Mouse (Mus musculus) adrenal gland, postnatal 4 days (tissue): Measurements from ENCODE around the gene Dpep2nb. TPM values are rescaled to one million over a fixed set of nuclear protein-coding genes. Genes with fewer than 3 reads are reported as not detected.
"Not testable (repeated sequence)": the region's sequence is repeated elsewhere in the genome, so short reads cannot be mapped to it uniquely, and the experiment has no call there.

Source experiments
- DNase-seq, 2 experiments: peaks; one replicate each; pipeline ENCODE4 v3.0.0; 2021 to 2022; ENCODE audit warnings: low spot score in 2 of 2, mixed read lengths in 2 of 2
- long read RNA-seq, 2 experiments: library from polyadenylated mRNA; stranded (forward); transcript quantifications; one replicate each; pipeline ENCODE4 v2.0.0; 2021
- total RNA-seq, 2 experiments: library from RNA; stranded (reverse); gene quantifications; 2 replicates each; pipeline ENCODE4 v1.2.3; 2021

Gene Dpep2nb
- total RNA-seq: not detected
- long read RNA-seq, experiment 1: 0 reads
- long read RNA-seq, experiment 2: 0 reads

GRCm38 (mm10) chr8:106005875-106006274 lies at the start of gene Dpep2nb:
TSS of gene Dpep2nb (minus strand) at chr8:106005975.
- no peak for DNase-seq

GRCm38 (mm10) chr8:106055038-106055437 lies 49.3 kb upstream of the Dpep2nb start:
- no peak for DNase-seq

GRCm38 (mm10) chr8:106054190-106054811 lies 48.5 kb upstream of the Dpep2nb start:
- no peak for DNase-seq

DNA sequence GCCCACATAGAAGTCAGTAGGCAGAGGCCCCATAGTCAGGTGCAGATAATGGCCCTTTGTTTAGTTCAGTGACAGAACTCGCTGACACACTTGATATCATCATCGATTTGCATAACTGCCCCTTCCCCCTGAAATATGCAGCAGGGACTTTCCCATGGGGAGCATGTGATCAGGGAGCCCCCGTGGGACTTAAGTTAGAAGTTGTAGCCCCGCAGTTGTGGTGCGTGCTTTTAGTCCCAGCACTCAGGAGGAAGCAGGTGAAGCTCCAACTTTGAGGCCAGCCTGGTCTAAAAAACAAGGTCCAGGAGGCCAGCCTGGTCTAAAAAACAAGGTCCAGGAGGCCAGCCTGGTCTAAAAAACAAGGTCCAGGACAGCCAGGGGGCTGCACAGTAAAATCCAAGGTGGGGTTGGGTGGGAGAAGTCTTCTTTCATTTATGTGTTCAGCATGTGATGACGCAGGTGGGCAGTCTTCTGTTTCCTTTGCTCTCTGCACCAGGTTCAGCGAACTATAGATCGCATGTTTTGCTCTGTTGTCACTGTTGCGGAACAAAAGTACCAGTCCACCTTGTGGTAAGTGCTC lies 46.8 kb upstream of the Dpep2nb start:
- DNase-seq: no peak

GRCm38 (mm10) chr8:106051068-106051467 lies 45.3 kb upstream of the Dpep2nb start:
- no peak for DNase-seq

DNA sequence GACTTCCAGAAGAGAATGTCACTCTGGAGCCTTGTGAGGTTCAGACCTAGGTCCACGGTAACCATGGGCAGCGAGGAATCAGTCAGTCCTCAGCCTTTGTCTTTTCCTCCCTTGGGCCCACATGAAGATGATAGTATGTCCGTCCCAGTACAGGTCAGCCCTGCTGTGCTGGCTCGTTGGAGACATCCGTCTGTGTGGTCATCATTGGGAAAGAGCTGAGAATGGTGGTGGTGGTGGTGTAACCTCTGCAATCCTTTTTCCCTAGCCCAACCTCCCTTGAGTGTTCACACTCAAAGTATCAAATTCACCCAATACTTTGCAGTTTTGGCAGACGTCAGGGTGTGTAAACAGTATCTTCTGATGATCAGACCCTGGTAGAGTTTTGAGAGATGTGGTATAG lies 44.1 kb upstream of the Dpep2nb start:
- DNase-seq: no peak

DNA sequence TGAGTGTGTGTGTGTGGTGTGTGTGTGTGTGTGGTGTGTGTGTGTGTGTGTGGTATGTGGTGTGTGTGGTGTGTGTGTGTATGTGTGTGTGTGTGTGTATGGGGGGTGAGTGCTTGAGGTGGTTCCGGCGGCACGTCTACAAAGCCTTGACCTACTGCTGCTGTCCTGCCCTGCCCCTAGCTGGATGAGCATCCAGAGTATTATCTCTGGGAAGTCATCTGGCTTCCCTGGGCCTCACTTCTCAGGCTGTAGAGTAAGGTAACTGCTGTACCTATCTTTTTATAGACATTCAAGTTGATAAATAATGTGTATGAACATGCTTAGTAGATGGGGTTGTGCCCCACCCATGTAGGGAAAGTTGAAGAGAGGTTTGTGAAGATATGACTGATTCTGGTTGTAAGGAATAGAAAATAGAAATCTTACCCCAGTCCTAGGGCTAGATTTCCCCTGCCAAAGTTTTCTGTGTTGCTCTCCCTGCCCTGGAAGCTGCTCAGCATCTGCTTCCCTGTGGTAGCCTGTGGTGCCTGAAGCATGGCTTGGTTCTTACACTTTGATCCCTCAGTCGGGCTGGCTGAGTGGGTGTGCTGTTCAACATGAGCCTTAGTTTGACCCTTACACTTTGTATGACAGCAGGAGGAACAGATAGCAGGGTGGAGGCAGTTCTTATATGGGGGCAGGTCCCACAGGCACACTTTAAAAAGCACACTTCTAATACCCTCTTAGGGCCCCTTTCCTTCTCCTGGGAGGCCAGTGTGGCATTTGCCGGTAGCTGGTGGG lies 42.3 kb upstream of the Dpep2nb start:
- no peak for DNase-seq

GRCm38 (mm10) chr8:106046872-106047559 lies 41.2 kb upstream of the Dpep2nb start:
- no peak for DNase-seq

DNA sequence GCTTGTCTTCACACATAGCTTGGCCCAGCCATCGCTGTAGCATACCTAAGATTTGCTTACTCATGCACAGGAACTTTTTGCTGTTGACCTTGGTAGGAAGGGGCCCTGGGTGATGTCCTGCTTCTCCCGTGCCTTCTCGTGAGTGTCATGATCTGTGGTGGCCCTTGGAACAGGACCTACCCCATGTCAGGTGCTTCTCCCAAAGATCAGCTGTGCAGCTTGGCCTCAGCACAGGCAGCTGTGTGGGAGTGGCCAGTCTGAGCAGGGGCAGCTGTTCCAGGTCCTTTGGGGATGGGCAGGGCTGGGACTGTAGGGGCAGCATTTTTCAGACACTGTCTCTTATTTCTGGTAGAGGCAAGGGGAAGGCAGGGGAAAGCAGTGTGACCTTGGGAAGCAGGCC lies 38.4 kb upstream of the Dpep2nb start:
- DNase-seq: no peak

GRCm38 (mm10) chr8:106043055-106043454 lies 37.3 kb upstream of the Dpep2nb start:
- no peak for DNase-seq

GRCm38 (mm10) chr8:106040218-106040617 lies 34.4 kb upstream of the Dpep2nb start:
- no peak for DNase-seq

DNA sequence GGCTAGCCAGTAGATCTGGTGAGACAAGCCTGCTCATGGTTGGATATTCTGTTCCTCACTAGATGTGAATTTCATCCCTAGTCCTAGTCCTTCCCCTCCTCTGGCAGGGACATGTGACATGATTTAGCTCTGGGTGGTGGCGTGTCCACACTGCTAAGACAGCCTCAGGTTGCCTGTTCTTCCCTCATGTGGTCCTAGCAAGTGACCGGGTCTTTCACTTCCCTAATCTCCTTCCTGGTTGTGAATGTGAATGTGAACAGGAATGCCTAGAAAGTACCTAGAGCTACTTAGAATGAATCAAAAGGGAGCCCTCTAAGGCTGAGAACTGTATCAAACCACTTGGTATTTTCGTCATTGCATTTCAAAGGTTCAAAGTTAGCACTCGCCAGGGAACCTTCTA lies 33.8 kb upstream of the Dpep2nb start:
- DNase-seq: no peak

DNA sequence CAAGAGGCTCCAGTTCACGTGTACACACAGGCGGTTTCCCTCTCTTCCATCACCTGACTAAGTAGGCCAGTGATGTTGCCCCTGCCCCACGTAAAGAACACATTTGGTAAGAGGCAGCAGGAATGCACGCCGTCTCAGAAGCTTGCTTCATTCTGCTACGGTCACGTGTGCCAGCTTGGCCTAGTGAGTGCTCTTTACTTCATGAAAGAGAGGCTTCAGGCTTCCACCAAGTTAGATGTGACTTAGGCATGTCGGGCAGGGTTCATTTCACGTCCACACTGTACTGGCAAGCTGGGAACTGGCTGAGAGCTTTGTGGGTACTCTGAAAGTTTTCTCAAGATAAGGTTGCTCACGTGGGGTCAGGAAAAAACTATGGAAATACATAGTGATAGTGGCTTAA lies 32.9 kb upstream of the Dpep2nb start:
- no peak for DNase-seq

DNA sequence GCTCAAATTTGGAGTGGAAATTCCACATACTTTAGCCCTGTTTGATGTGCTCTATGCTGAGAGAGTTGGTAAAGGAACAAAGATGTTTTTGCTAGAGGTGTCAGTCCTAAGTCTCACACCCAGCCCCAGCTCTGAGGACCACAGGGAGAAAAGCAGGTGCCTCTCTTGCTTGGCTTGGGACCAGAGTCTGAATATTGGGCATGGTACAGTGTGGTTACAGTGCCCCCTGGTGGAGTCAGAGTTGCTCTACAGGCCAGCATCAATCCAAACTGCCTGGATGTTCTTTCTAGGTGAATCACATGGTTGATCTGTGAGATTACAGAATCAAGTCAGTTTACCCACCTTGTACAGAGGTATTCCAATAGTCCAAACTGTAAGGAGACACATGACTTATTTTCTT lies 16.7 kb upstream of the Dpep2nb start:
- peak; percentile 22 to 62 for DNase-seq

DNA sequence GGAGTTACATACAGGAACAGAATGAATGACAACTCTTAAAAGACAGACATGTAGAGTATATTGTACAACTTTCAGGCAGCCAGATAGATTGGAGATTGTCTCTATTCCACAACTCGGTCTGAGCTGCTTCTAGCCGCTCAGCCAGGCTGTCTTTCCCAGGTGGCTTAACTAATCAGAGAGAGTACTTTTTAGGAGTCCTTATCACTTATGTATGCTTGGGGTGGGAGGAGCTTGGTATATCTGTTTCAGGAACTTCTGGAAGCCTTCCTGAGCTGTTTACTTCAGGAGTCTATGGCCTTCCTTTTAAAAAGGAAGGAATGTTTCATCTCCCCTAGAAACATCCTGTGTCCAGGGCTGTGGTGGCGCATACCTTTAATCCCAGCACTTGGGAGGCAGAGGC lies 12.3 kb upstream of the Dpep2nb start:
- no peak for DNase-seq

DNA sequence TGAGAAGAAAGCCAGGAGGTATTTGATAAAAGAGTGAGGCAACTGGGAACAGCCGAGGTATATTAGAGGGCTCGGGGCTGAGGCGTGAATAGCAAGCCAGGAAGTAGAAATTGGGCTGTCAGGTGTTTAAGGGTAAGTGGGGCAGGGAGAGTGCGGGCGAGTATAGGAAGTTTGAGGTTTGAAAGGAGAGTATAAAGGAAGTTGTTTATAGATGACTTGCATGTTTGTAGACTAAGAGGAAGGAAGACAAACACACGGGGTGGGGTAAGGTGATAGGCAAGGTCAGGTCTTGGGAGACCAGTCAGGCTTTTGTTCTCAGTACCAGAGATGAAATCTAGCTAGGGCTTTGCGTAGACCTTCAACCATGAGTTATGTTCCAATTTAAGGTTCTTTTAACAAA lies 11.4 kb upstream of the Dpep2nb start:
- no peak for DNase-seq

DNA sequence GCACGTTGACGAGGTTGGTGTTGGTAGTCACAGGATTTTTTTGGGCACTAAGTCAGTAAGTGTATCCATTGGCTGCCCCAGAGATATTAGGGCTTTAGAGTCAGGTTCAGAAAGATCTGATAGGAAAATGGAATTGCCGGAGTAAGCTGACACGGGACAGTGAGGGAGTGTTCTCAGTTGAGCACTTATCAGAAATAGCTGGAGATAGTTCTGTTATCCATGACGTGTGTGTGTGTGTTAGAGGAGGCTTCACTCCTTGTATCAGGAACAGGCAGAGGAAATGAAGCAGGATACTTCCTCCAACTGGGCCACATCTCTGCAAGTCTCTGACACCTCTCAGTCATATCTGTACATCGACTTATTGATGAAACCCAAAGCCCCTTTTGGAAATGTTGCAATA lies 10.5 kb upstream of the Dpep2nb start:
- no peak for DNase-seq

- DNase-seq: not testable (repeated sequence)
Observed at GRCm38 (mm10) chr8:106012203-106012602, 6.4 kb upstream of the Dpep2nb start.

DNA sequence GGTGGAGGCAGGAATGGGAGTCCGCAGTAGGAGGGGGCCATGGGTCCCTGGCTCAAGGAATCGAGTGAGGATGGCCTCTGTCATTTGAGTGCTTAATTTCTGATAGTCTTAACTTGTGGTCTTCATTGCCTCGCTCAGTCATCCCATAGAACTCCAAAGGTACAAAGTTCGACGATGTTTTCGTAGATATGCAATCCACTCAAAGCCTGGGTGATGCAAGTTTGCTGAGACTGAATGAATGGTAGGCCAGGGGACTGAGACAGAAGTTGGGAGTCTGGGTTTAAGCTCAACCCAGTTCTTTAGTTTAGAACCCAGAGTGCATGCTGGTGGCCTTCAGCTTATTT lies 5.8 kb upstream of the Dpep2nb start, which contains the start of gene Ddx28:
TSS of gene Ddx28 (minus strand) at position 240 of the 344 bp plus-strand sequence.
- DNase-seq: no peak

DNA sequence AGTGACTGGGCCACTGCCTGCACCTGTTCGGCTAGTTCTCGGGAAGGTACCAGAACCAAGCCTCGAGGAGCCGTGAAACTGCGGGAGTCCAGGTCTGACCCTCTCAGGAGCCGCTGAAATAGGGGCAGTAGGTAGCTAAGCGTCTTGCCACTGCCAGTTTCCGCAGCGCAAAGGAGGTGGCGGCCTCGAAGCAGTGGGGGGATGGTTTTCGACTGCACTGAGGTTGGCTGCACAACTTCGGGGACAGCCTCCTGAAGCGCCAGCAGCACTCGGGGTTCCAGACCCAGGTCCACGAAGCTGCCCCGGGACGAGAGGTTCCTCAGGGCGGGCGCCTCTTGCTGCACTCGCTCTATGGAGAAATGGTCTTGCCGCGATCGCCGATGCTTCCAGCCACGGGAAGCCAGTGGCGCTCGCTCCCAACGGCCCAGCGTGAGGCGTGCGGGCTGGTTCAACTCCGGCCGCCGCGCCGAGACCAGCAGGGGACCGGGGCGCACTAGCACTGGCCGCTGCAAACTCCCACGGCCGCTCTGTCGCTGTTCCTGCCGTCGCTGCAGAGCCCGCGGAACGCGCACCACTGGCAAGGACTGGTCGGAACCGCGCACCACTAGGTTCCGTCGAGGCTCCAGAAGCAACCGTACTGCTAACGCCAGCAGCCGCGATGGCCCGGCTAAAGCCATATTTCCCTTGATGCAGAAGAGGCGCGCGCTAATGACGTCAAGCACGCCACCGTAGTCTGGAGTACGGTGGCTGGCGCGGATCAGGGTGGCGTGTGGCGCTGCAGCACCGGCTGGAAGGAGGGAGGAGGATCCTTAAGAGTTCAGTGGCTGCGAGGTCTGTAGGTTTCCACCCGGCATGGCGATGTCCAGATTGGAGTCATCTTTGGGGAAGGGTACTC lies 5.2 kb upstream of the Dpep2nb start:
- peak; percentile 79 to 86 for DNase-seq

- not testable (repeated sequence) for DNase-seq
Observed at GRCm38 (mm10) chr8:106007891-106008290, 2.1 kb upstream of the Dpep2nb start.
